Mouse (Mus musculus): ENCODE measurements around the gene Rbfox3.

- TF ChIP-seq CTCF (conservative IDR thresholded peaks at IDR 0.05 in 1 of 2, IDR thresholded peaks at IDR 0.05 in 1 of 2; ENCODE audit: low read depth in 2 of 2, low read length in 2 of 2): no peak
- TF ChIP-seq NRF1 (IDR thresholded peaks at IDR 0.05; ENCODE audit: low read depth, low read length): no peak
Measured at GRCm38 (mm10) chr11:118488191-118488906, 423.0 kb downstream of the Rbfox3 start.

Measured in CH12.LX (cell line).